Mouse (Mus musculus): ENCODE measurements around the gene Syn3.

The Syn3 gene

GRCm38 (mm10) chr10:86339649-86340379 lies 158.9 kb downstream of the Syn3 start:
- DNase-seq (ENCODE audit: low spot score in 2 of 2), result peak; percentile 97 to 98

GRCm38 (mm10) chr10:86339121-86339520 lies 159.6 kb downstream of the Syn3 start:
- DNase-seq (ENCODE audit: low spot score in 2 of 2), result no peak

- no peak for DNase-seq (ENCODE audit: low spot score in 2 of 2)
Observed at GRCm38 (mm10) chr10:86338121-86338715, 160.5 kb downstream of the Syn3 start.

- no peak for DNase-seq (ENCODE audit: low spot score in 2 of 2)
Observed at GRCm38 (mm10) chr10:86337239-86337638, 161.5 kb downstream of the Syn3 start.

- no peak for DNase-seq (ENCODE audit: low spot score in 2 of 2)
Observed at GRCm38 (mm10) chr10:86336506-86336905, 162.2 kb downstream of the Syn3 start.

- DNase-seq (ENCODE audit: low spot score in 2 of 2), result no peak
Observed at GRCm38 (mm10) chr10:86334581-86334980, 164.1 kb downstream of the Syn3 start.

- no peak for DNase-seq (ENCODE audit: low spot score in 2 of 2)
Observed at GRCm38 (mm10) chr10:86332942-86333341, 165.8 kb downstream of the Syn3 start.

- DNase-seq (ENCODE audit: low spot score in 2 of 2), result peak; percentile 73 to 84
Observed at GRCm38 (mm10) chr10:86331681-86332281, 166.9 kb downstream of the Syn3 start.

- no peak for DNase-seq (ENCODE audit: low spot score in 2 of 2)
Observed at GRCm38 (mm10) chr10:86330993-86331680, 167.6 kb downstream of the Syn3 start.

GRCm38 (mm10) chr10:86329241-86329882 lies 169.3 kb downstream of the Syn3 start:
- no peak for DNase-seq (ENCODE audit: low spot score in 2 of 2)

GRCm38 (mm10) chr10:86328691-86329090 lies 170.0 kb downstream of the Syn3 start:
- no peak for DNase-seq (ENCODE audit: low spot score in 2 of 2)

- no peak for DNase-seq (ENCODE audit: low spot score in 2 of 2)
Observed at GRCm38 (mm10) chr10:86328143-86328542, 170.6 kb downstream of the Syn3 start.

GRCm38 (mm10) chr10:86325272-86325671 lies 173.4 kb downstream of the Syn3 start:
- no peak for DNase-seq (ENCODE audit: low spot score in 2 of 2)

- no peak for DNase-seq (ENCODE audit: low spot score in 2 of 2)
Observed at GRCm38 (mm10) chr10:86323275-86323994, 175.3 kb downstream of the Syn3 start.

- DNase-seq (ENCODE audit: low spot score in 2 of 2), result no peak
Observed at GRCm38 (mm10) chr10:86322006-86322405, 176.7 kb downstream of the Syn3 start.

- no peak for DNase-seq (ENCODE audit: low spot score in 2 of 2)
Observed at GRCm38 (mm10) chr10:86321194-86321593, 177.5 kb downstream of the Syn3 start.

GRCm38 (mm10) chr10:86320204-86320603 lies 178.5 kb downstream of the Syn3 start:
- no peak for DNase-seq (ENCODE audit: low spot score in 2 of 2)

GRCm38 (mm10) chr10:86319526-86319925 lies 179.2 kb downstream of the Syn3 start:
- no peak for DNase-seq (ENCODE audit: low spot score in 2 of 2)

- DNase-seq (ENCODE audit: low spot score in 2 of 2), result no peak
Observed at GRCm38 (mm10) chr10:86318552-86319140, 180.1 kb downstream of the Syn3 start.

- DNase-seq (ENCODE audit: low spot score in 2 of 2), result no peak
Observed at GRCm38 (mm10) chr10:86317633-86318032, 181.1 kb downstream of the Syn3 start.

GRCm38 (mm10) chr10:86315513-86315912 lies 183.2 kb downstream of the Syn3 start:
- no peak for DNase-seq (ENCODE audit: low spot score in 2 of 2)
